Mouse (Mus musculus) cerebellum, adult 11 months (tissue): ENCODE results near the gene Retreg2.

Source experiments
- DNase-seq: peaks from one replicate; pipeline ENCODE4 v3.0.0; 2022

The Retreg2 gene

DNA sequence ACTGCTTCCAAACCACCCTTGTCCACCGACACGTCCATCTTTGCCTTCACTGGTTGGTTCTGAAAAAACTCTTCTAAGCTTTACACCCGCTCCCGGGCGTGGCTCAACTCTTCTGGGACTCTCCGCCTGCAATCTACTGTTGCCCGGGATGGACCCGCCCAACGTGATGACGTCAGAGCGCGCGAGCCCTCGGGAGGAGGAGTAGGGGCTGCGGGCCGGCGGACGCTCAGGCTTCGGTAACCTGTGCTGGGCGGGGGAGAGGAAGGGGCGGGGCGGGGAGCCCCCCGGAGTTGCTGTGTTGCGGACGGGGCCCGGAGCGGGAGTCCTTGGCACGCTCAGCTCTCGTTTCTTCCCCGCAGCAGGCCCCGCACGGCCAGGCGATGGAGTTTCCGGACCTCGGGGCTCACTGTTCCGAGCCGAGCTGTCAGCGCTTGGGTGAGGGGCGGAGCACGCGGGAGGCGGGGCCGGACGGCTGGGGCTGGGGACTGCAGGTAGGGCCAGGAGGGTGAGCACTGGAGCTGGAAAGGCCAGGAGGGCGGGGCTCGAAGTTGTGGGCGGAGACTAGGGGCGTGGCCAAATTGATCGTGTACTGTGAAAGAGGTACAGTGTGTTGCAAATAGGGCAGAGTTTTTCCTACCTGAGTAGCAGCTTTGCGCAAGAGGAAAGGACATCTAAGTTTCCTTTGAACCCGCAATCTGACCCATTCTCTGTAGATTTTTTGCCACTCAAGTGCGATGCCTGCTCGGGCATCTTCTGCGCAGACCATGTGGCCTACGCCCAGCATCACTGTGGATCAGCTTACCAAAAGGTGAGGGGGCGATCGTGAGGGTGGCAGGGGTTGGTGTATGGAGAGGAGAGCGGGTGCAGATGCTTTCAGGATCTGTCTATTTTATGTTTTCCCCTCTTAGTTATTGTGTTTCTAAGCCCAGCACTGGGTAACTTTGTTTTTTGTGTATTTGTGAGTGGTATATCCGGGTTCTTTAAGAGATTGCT, 26.2 kb downstream of the Retreg2 start, which contains the start of gene Zfand2b:
Gene Zfand2b (plus strand): TSS at position 175 of the 993 bp plus-strand sequence.
- DNase-seq: peak; percentile 96

DNA sequence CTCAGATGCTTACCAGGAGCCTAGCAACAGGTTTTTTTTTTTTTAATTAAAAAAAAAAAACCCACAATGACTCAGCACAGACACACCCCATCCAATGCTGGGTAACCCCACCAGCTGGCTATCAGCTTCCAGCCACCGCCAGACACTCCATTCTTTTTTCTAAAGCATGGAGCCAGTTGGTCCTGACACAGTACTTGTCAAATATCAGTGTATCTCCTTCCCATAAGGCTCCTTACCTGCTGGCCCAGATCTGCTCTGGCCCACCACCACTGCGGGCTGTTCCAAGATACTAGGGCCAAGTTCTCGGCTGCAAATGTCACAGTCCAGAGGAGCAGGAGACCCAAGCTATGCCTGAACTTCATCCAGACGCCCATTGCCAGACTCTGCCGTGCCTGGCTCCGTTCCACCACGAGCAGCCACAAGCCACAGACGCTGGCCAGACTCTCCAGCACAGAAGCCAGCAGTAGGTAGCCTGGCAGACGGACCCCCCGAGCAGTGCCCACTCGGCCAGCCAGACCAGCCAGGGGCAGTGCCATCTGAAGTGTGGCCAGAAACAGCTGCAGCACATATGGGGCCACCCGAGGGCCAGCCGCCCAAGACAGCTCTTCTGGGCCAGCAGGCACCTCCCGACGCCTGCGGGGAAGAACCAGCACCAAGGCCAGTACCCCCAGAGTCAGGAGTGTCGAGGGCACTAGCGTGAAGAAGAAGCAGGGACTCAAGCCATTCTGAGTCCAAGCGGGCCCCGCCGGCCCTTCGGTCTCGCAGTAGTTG, 36.9 kb downstream of the Retreg2 start:
- DNase-seq: peak; percentile 54

DNA sequence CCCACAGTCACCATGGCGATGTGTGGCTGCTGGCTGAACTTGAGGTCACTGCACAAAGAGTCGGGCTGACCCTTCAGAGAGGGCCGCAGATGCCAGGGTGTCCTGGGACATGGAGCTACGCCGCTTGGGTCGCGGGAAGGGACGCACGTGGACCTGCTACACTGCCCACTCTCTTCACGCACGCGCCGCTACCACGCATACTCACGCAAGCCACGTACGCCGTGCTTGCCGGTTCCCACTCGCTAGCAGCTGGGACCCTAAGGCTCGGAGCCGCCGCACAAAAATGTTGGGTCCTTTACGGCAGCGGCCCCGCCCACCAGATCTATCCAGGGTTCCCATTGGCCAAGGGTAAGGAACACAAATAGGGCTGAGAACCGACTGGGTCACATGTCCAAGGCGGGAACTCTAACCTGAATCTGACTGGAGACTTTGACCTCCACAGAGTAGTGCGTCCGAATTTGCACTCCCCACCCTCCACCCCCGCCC, 37.6 kb downstream of the Retreg2 start, which contains the start of gene Abcb6:
Gene Abcb6 (minus strand): TSS at position 288 of the 486 bp plus-strand sequence.
- peak; percentile 79 for DNase-seq

DNA sequence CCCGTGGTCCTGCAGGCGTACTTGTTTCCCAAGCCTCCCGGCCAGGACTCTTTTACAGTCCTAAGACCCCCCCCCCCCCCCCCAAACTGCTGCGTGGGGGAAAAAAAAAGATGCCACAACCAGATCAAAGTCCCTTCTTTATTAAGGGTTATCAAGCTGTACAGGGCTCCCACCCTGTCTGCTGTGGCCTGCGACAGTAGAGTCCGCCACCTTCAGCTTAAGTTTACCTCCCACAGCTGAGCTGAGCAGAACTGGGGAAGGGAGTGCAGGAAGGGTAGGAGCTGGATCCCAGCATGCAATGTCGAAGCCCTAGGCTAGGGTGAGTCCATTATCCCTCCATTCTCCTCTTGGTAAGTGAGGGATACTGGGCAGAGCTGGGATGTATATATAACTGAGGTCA, 38.2 kb downstream of the Retreg2 start:
- DNase-seq: no peak

DNA sequence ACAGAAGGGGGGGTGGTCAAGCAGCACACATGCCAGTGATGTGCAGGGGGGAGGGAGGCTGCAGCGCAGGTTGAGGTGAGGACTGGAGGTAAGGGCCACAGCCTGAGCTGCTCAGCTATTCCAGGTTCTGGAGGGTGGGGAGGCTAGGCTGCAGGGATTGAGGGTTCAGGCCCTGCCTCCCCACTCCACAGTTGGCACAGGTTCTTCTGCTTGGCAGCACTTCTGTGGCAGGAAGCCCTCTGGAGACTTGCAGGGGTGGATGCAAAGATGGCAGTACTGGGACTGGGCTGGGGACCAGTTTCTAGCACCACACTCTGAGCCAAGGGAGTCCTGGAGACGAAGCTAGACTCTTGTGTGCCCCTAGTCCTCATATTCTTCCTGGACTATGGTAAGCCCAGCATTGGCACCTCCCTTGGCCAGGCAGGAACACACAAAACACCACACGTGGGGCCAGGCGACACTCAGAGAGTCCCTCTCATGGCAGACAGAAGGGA, 38.8 kb downstream of the Retreg2 start:
- DNase-seq: no peak

DNA sequence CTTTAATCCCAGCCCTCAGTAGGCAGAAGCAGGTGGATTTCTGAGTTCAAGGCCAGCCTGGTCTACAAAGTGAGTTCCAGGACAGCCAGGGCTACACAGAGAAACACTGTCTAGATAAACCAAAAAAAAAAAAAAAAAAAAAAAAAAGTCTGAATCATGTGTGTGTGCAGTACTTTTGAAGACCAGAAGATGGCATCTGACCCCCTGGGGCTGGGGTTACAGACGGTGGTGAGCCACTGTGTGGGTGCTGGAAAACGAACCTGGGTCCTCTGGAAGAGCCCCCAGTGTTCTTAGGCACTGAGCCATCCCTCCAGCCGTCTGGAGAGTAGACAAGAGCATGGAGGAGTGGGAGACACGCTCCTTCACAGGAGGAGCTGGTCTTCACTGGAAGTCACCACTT, 39.6 kb downstream of the Retreg2 start:
- no peak for DNase-seq

DNA sequence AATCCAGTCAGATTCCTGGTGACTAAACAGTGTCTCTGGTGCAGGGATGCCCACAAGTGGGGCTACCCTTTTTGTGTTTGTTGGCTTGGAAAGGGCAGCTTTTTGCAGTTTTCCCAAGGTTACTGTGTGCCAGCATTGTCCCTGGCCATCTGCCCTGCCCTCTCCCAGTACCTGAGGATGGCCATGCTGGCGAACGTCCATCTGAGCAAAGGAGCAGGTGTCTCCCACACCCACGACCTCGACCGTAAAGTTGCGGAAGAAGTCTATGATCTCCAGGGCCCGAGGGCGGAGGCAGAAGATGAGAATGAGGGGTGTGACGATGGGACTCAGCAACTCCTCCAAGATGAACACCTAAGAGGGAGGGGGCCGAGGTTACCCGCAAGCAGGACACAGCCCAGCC, 42.9 kb downstream of the Retreg2 start:
- no peak for DNase-seq

DNA sequence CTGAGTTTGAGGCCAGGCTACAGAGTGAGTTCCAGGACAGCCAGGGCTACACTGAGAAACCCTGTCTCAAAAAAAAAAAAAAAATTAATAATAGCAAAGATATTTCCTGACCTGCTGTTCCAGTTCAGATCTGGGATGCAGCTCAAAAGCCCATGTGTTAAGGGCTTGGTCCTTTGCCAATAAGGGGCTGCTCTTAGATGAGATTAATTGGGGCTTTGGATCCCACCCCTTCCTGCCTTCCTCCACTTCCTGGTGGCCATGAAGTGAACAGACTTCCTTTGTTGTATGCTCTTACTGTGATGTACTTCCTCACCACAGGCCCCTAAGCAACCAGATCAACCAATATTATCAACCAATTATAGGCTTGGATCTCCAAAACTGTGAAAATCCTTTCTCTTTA, 44.5 kb downstream of the Retreg2 start:
- DNase-seq: no peak

DNA sequence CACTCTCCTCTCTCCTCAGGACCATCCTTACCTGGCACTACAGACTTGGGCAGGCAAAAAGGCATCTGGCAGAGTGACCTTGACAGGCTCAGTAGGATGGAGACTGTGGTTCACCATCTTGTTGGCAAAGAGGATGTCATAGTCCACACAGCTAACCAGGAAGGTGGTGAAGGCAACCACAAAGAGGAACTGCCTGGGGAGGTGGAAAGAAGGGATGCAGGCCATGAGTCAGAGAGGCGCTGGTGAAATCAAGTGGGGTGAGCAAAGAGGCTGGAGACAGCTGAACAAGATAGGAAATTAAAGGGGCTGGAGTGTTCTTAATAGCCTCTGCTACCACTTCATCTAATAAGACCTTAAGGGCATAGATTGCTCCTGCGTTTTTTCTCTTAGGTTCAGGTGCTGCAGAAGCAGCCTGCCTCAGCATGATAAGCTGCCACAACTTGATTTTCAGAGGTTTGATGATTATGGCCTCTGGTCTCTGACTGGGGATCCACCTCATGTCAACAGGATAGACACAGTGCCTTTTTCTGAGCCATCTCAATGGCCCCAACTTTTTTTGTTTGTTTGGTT, 45.4 kb downstream of the Retreg2 start:
- DNase-seq: no peak

DNA sequence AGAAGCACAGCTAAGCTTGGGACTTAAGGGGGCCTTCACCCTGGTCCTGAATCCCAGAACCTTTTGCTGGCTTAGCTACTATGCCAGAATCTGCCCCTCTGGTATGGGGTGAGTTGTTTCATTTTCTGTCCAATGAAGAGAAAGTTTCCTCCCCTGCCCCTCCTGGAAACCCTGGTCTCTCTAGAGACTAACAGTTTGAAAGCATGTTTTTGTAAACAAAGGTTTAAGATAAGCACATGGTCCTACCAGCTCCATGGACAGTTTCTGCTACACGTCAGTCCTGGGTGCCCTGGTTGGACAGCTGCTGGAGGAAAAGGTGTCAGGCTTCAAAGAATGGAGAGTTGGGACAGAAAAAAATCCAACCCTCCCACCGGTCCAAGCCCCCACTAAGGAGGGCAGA, 48.0 kb downstream of the Retreg2 start:
- DNase-seq: no peak

DNA sequence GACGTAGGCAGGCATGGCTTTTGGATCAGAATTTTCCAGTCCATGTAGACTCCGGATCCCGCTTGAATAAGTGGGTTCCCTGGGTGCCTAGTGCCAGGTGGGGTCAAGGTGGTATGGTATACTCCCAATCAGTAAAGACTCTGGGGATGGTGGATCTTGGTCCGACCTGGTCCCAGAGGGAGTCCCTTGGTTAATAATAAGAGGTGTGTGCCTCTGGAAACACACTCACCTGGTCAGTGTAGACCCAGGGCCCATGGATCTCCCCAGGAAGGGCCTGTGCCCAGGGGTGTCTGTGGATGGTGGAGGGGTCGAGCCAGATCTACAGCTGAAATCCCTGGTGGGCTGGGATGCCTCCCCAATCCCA, 48.7 kb downstream of the Retreg2 start:
- no peak for DNase-seq

DNA sequence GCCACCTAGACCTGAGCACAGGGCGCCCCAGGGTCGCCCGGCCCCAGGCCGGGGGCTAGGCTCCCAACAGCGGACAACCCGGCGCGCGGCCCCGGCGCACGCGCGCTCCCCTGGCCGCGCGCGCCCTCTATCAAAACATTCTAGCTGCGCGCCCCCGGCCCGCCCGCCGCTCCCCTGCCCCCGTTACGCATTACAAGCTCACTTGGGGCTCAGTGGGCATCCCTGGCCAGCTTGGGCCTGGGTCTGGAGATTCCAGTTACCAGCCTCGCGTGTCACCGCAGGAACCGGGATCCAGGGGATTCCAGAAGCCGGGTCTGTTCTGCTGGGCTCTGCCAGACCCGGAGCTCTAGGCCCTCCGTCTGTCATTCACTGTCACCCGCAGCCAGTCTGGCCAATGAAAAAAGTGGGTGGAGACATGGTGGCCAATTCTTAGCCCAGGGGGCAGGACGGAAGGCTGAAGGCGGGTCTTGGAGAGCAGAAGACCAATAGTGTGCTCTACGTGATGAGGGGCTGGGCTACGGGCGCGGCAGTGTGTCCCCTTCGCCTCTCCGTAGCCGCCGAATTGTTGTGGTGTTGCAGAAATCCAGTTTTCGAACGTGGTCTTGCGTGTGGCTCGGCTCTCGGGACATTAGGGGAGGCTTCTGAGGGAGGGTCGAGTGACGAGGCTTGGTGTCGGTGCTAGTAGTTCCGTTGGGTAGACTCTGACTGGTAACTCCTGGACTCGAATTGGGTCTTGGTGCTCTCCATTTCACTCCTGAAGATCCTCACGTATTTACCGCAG, 49.2 kb downstream of the Retreg2 start, which contains the start of the genes Ankzf1 and Atg9a:
Gene Ankzf1 (plus strand): TSS at position 530 of the 781 bp plus-strand sequence.
Gene Atg9a (minus strand): TSS at position 575 of the 781 bp plus-strand sequence.
- DNase-seq: peak; percentile 94

DNA sequence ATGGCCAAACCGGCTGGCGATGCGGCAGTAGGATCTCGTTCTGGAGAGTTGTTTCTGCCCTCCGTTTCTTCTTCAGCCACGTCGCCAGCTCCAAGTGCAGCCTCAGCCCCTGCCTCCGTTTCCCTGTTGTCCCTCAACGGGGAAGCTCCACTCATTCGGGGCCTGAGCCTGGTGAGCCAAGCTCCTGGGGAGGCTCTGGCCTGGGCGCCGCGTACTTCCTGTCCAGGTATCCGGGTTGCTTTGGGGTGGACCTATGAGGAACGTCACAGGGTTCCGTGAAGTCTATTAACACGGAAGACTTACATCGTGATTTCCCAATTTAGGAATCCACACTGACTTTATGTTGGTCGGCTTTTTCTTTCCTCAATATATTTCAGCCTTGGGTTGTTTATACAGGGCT, 49.9 kb downstream of the Retreg2 start:
- DNase-seq: no peak
